Mouse (Mus musculus) CD4-positive helper T cell, adult 2 months (primary cell): ENCODE data around the gene Olfr1459.

Source experiments
- DNase-seq: peaks from one replicate; pipeline ENCODE4 v3.0.0-alpha.2; 2012; ENCODE audit warnings: low read depth, missing footprints, low spot score

Olfr1459 gene

DNA sequence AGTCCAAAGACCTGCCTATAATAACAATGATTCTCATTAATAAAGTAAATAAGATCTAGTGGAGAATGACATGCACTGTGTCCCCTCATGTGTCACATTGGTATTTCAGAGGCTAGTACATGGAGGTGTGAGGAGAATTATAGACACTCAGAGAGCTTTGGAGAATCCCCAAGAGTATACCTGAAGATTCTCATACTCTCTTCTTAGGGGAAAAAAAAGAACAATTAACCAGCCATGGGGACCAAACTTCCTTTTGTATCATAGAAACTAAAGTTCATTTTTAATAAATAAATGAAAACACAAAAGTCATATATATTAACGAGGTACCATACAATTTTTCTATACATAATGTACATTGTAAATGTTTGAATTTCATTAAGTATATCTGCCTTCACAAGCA, at the start of gene Olfr1459:
Gene Olfr1459, minus strand, starts transcription at position 101 of the 400 bp plus-strand sequence.
- no peak for DNase-seq

DNA sequence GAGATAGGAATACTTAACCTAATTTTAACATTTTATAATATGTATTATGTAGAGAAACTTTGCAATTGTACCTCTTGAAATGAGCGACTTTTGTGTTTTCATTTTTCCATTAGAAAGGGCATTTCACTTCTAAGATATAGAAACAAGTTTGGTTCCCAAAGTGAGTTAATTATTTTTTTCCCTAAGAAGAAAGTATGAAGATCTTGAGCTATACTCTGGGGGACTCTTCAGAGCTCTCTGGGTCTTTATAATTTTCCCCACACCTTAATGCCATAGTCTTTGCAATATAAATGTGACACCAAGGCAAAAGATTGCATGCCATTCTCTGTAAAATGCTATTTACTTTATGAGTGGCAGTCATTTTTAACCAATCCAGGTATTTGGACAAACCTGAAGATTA, 36.1 kb upstream of the Olfr1459 start, which contains the start of gene Olfr1462:
Gene Olfr1462, plus strand, starts transcription at position 301 of the 400 bp plus-strand sequence.
- no peak for DNase-seq

DNA sequence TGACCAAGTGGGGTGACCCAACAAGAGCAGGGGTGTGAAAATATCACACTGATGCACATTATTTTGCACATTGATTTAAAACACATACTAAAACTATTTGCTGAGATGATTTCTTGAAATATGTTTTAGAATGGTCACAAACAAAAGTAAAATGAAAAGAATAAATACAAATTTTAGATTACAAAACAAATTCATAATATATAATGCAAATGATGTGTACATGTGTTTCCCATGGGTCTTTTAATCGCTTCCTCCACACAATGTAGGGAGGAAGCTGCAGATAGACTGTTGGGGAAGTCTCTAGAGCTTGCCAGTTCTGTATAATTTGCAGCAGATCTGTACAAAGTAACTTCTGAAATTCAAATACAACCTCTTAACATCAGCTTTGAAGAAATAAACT, 13.4 kb upstream of the Olfr1459 start, which contains the start of gene Olfr1461:
Gene Olfr1461, plus strand, starts transcription at position 301 of the 400 bp plus-strand sequence.
- no peak for DNase-seq

- DNase-seq, result no peak
These were observed 42.7 kb downstream of the Olfr1459 start, which contains the start of gene Olfr1458 for GRCm38 (mm10) chr19:13106675-13107074. Olfr1458 (minus strand) TSS chr19:13106775.

DNA sequence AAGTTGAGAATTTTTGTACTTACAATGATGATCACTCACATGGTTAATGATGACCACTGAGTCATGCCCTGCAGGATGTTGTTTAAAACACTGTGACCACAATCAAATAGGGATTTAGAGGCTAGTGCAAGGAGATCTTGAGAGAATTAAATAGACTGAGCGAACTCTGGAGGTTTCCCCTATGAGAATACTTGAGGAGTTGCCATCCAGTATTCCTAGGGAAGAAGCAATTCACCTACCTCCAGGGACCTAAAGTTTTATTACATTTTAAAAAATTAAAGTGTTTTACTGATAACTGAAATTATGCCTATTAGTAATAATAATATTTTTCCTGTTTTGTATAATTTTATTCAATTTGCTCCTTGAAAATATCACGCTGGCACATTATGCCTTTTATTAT, 51.6 kb downstream of the Olfr1459 start, which contains the start of gene Olfr1457:
Gene Olfr1457, minus strand, starts transcription at position 101 of the 400 bp plus-strand sequence.
- no peak for DNase-seq

DNA sequence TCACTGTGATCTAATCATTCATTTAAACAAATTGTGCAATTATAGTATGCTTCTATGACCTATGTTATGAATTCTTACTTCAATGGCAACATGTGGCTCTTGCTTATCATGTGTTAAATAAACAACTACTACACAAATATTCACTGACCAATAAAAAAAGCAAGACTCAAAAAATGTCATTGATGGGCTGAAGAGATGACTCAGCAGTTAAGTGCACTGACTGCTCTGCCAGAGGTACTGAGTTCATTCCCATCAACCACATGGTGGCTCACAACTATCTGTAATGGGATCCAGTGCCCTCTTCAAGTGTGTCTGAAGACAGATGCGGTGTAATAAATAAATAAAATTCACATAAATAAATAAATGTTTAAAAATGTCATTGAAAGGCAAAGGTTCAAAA, 55.4 kb downstream of the Olfr1459 start:
- DNase-seq, result no peak
